Mouse (Mus musculus) lung, postnatal 0 days (tissue): ENCODE measurements around the gene Gsdma2.

Source experiments
- CTCF ChIP-seq: IDR thresholded peaks from 2 replicates; pipeline ENCODE4 v1.5.1; 2016; ENCODE audit warnings: antibody characterized with exemption, mild to moderate bottlenecking
- EP300 ChIP-seq: IDR thresholded peaks from 2 replicates; pipeline ENCODE4 v1.6.1; 2016; ENCODE audit warnings: antibody characterized with exemption, mild to moderate bottlenecking, control low read depth

DNA sequence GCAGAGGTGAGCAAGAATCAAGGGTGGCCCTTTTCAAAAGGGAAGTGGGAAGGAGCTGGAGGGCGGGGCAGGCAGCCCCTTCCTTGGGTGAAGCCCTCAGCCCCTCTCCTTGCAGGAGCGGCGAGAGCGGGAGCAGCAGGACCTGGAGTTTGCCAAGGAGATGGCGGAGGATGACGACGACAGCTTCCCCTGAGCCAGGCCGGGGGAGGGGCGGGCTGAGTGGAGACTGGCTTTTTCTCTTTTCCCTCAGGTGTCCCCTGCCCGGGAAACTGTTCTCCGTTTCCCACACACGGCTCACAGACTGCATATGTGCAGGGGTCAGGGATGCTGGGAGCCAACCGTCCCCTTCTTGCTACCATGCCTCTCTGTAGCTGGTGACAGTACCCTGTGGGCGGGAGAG, 48.8 kb downstream of the Gsdma2 start:
- no peak for TF ChIP-seq CTCF
- no peak for TF ChIP-seq EP300
